ENCODE assay signal across 9 mouse cellular contexts in the genomic region with DNA sequence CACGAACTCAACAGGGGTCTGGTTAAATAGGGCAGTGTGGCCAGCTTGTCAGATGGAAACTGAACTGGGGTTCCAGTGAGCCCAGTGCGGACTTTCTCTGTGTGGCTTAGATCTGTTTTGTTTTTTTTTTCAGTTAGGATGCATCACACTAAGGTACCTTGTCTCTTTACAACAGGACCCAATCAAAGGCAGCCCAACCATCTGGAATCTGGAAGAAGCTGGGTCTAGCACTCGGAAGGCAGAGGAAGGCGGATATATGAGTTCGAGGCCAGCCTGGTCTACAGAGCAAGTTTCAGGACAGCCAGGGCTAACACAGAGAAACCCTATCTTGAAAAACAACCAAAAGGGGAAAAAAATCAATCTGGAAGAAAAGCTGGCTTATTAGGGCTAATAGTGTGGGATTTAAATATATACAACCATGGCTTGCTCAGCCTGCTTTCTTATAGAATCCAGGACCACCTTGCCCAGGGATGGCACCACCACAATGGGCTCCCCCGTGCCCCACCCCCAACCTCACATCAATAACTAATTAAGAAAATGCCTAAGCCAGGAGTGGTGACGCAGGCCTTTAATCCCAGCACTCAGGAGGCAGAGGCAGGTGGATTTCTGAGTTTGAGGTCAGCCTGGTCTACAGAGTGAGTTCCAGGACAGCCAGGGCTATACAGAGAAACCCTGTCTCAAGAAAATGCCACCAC. TPM values are rescaled to one million over a fixed set of nuclear protein-coding genes. Genes with fewer than 3 reads are reported as not detected.
DNase-seq lines count a peak whose midpoint lies in the region; ATAC-seq lines count a peak whose summit lies in the region.
"Had no signal": no experiment of that assay in that cellular context is flagged by ENCODE, and none has a peak within 500 bp of the region (broad histone marks: within the 10 kb centered on the region; RNA-seq: fewer than 3 reads in every experiment).

No protein-coding gene starts in this region.

- peak overlapping the region in 1 of 2 experiments; percentile 46; a peak in 2 of 4 replicates for H3K4me3 ChIP-seq in heart, embryonic 14.5 days (ENCODE audit: control insufficient read depth in 1 of 2, insufficient read depth in 1 of 2, low read depth in 1 of 2, low read length in 2 of 2)
- peak overlapping the region; percentile 66 for H3K4me3 ChIP-seq in embryonic facial prominence, embryonic 10.5 days
- H3K4me3 ChIP-seq in hindbrain, embryonic 15.5 days: 0 out of 2 replicates have a peak overlapping the region, but pooled peaks have one; percentile 50
- peak overlapping the region; percentile 40; the same call in 1 of the 2 replicates for H3K4me3 ChIP-seq in midbrain, embryonic 15.5 days

- peaks cover 14 to 42% of the 10 kb centered on the region in 2 experiments for H3K4me1 ChIP-seq in heart, embryonic 14.5 days (ENCODE audit: control insufficient read depth in 2 of 2, insufficient read depth in 2 of 2, low read length in 2 of 2)
- peaks cover 54% of the 10 kb centered on the region for H3K4me1 ChIP-seq in embryonic facial prominence, embryonic 10.5 days
- H3K4me1 ChIP-seq in hindbrain, embryonic 15.5 days (replicated peaks): peaks cover 43% of the 10 kb centered on the region
- H3K4me1 ChIP-seq in midbrain, embryonic 15.5 days: peaks cover 33% of the 10 kb centered on the region

- 80% methylated on average over 7 of the region's 7 CpGs for WGBS in heart, embryonic 14.5 days
- 75% methylated on average over 7 of the region's 7 CpGs for WGBS in embryonic facial prominence, embryonic 10.5 days
- 69% methylated on average over 7 of the region's 7 CpGs for WGBS in hindbrain, embryonic 15.5 days
- WGBS in midbrain, embryonic 15.5 days: 73% methylated on average over 7 of the region's 7 CpGs

- ATAC-seq in heart, embryonic 14.5 days (ENCODE audit: insufficient number of reproducible peaks, insufficient read depth, low FRiP score, low read depth): no peak
- no peak for ATAC-seq in hindbrain, embryonic 15.5 days (ENCODE audit: low FRiP score, low read depth)
- ATAC-seq in midbrain, embryonic 15.5 days (replicated peaks): no peak

- peaks cover 18% of the 10 kb centered on the region for H3K36me3 ChIP-seq in heart, embryonic 14.5 days (ENCODE audit: control insufficient read depth, insufficient read depth, low read length)
- peaks cover 20% of the 10 kb centered on the region for H3K36me3 ChIP-seq in embryonic facial prominence, embryonic 10.5 days (replicated peaks)
- peaks cover 4% of the 10 kb centered on the region; the same call in 1 of the 2 replicates for H3K36me3 ChIP-seq in hindbrain, embryonic 15.5 days
- H3K36me3 ChIP-seq in midbrain, embryonic 15.5 days (replicated peaks): no peaks in the 10 kb centered on the region

- H3K4me2 ChIP-seq in heart, embryonic 14.5 days (ENCODE audit: low read length): peak overlapping the region; percentile 72
- peak overlapping the region; percentile 89 for H3K4me2 ChIP-seq in hindbrain, embryonic 15.5 days
- H3K4me2 ChIP-seq in midbrain, embryonic 15.5 days: peak overlapping the region; percentile 69

- no peaks in the 10 kb centered on the region for H3K9me3 ChIP-seq in heart, embryonic 14.5 days (ENCODE audit: control insufficient read depth, low read length)
- H3K9me3 ChIP-seq in embryonic facial prominence, embryonic 10.5 days: no peaks in the 10 kb centered on the region
- H3K9me3 ChIP-seq in hindbrain, embryonic 15.5 days: no peaks in the 10 kb centered on the region
- no peaks in the 10 kb centered on the region for H3K9me3 ChIP-seq in midbrain, embryonic 15.5 days

- H3K9ac ChIP-seq in heart, embryonic 14.5 days (ENCODE audit: low read length): peak overlapping the region; percentile 13
- H3K9ac ChIP-seq in hindbrain, embryonic 15.5 days: no peak overlapping the region; the same call in 1 of the 2 replicates
- no peak overlapping the region for H3K9ac ChIP-seq in midbrain, embryonic 15.5 days

- H3K27ac ChIP-seq in heart, embryonic 14.5 days (replicated peaks in 1 of 2; ENCODE audit: control insufficient read depth in 1 of 2, insufficient read depth in 1 of 2, low read depth in 2 of 2, low read length in 2 of 2): peak overlapping the region; percentile 61 to 90
- peak overlapping the region; percentile 91 for H3K27ac ChIP-seq in embryonic facial prominence, embryonic 10.5 days (replicated peaks)
- peak overlapping the region; percentile 92 for H3K27ac ChIP-seq in hindbrain, embryonic 15.5 days (replicated peaks)
- H3K27ac ChIP-seq in midbrain, embryonic 15.5 days: peak overlapping the region; percentile 79

- intact Hi-C loops in heart, postnatal 36 days (cut with DNase I): loop anchor here (5.0 kb wide), 1 partner anchor 104 kb away; no protein-coding TSS in a partner anchor

- no peaks in the 10 kb centered on the region for H3K27me3 ChIP-seq in heart, embryonic 14.5 days (ENCODE audit: control insufficient read depth, insufficient read depth, low read length)
- H3K27me3 ChIP-seq in embryonic facial prominence, embryonic 10.5 days (replicated peaks; ENCODE audit: low read depth, poor library complexity, severe bottlenecking): no peaks in the 10 kb centered on the region
- no peaks in the 10 kb centered on the region for H3K27me3 ChIP-seq in hindbrain, embryonic 15.5 days
- H3K27me3 ChIP-seq in midbrain, embryonic 15.5 days (replicated peaks): no peaks in the 10 kb centered on the region
- H3K27me3 ChIP-seq: Patski had no signal

- no peak for DNase-seq in heart, postnatal 36 days
- DNase-seq in embryonic facial prominence, embryonic 10.5 days (ENCODE audit: low spot score): no peak
- DNase-seq in right cerebral cortex, postnatal 25 days: no peak
- no peak for DNase-seq in right cerebral cortex, adult 2 months (ENCODE audit: low spot score in 2 of 2)
- DNase-seq in spleen, adult 12 weeks (ENCODE audit: low spot score): no peak

RNA-seq across cellular contexts. Expression of a gene that starts 1.9 kb away (rescaled TPM):
- polyA plus RNA-seq in heart, embryonic 14.5 days (2014; fragmentation: Nextera tagmentation; extraction: Ambion mirVana): 4.0 and 5.7 TPM in 2 replicates
- 1 to 10 TPM; 3.6 to 4.9 TPM for total RNA-seq in heart, postnatal 36 days (2021)
- polyA plus RNA-seq in embryonic facial prominence, embryonic 10.5 days (2016; fragmentation: Nextera tagmentation; extraction: Ambion mirVana): 7.1 and 8.3 TPM in 2 replicates
- 9.0 and 9.3 TPM in 2 replicates for polyA plus RNA-seq in hindbrain, embryonic 15.5 days (2015; fragmentation: Nextera tagmentation; extraction: Ambion mirVana)
- 8.8 and 10.1 TPM in 2 replicates for polyA plus RNA-seq in midbrain, embryonic 15.5 days (2015; fragmentation: Nextera tagmentation; extraction: Ambion mirVana)

RNA-seq across cellular contexts. Expression of a gene that starts 7.5 kb away (rescaled TPM):
- 1,486 and 1,545 TPM in 2 replicates for polyA plus RNA-seq in heart, embryonic 14.5 days (2014; fragmentation: Nextera tagmentation; extraction: Ambion mirVana)
- 100 to 1,000 TPM; 830 to 887 TPM for total RNA-seq in heart, postnatal 36 days (2021)
- 829 and 899 TPM in 2 replicates for polyA plus RNA-seq in embryonic facial prominence, embryonic 10.5 days (2016; fragmentation: Nextera tagmentation; extraction: Ambion mirVana)
- 468 and 478 TPM in 2 replicates for polyA plus RNA-seq in hindbrain, embryonic 15.5 days (2015; fragmentation: Nextera tagmentation; extraction: Ambion mirVana)
- 383 and 391 TPM in 2 replicates for polyA plus RNA-seq in midbrain, embryonic 15.5 days (2015; fragmentation: Nextera tagmentation; extraction: Ambion mirVana)

RNA-seq across cellular contexts. Expression of a gene that starts 22.7 kb away (rescaled TPM):
- polyA plus RNA-seq in heart, embryonic 14.5 days (2014; fragmentation: Nextera tagmentation; extraction: Ambion mirVana): 78.9 and 85.9 TPM in 2 replicates
- 10 to 100 TPM; 74.0 to 85.5 TPM for total RNA-seq in heart, postnatal 36 days (2021)
- 191 and 212 TPM in 2 replicates for polyA plus RNA-seq in embryonic facial prominence, embryonic 10.5 days (2016; fragmentation: Nextera tagmentation; extraction: Ambion mirVana)
- 203 and 209 TPM in 2 replicates for polyA plus RNA-seq in hindbrain, embryonic 15.5 days (2015; fragmentation: Nextera tagmentation; extraction: Ambion mirVana)
- polyA plus RNA-seq in midbrain, embryonic 15.5 days (2015; fragmentation: Nextera tagmentation; extraction: Ambion mirVana): 233 and 234 TPM in 2 replicates

RNA-seq across cellular contexts. Expression of a gene that starts 22.8 kb away (rescaled TPM):
- polyA plus RNA-seq in heart, embryonic 14.5 days (2014; fragmentation: Nextera tagmentation; extraction: Ambion mirVana): 126 and 139 TPM in 2 replicates
- under 1 TPM; 0.49 to 0.83 TPM for total RNA-seq in heart, postnatal 36 days (2021)
- polyA plus RNA-seq in embryonic facial prominence, embryonic 10.5 days (2016; fragmentation: Nextera tagmentation; extraction: Ambion mirVana): 225 and 238 TPM in 2 replicates
- polyA plus RNA-seq in hindbrain, embryonic 15.5 days (2015; fragmentation: Nextera tagmentation; extraction: Ambion mirVana): 35.3 and 44.0 TPM in 2 replicates
- polyA plus RNA-seq in midbrain, embryonic 15.5 days (2015; fragmentation: Nextera tagmentation; extraction: Ambion mirVana): 23.2 and 32.9 TPM in 2 replicates

RNA-seq across cellular contexts. Expression of a gene that starts 27.1 kb away (rescaled TPM):
- not detected in 2 replicates for polyA plus RNA-seq in heart, embryonic 14.5 days (2014; fragmentation: Nextera tagmentation; extraction: Ambion mirVana)
- total RNA-seq in heart, postnatal 36 days (2021): not detected
- 0.50 and 0.74 TPM in 2 replicates for polyA plus RNA-seq in embryonic facial prominence, embryonic 10.5 days (2016; fragmentation: Nextera tagmentation; extraction: Ambion mirVana)
- 3.3 and 4.8 TPM in 2 replicates for polyA plus RNA-seq in hindbrain, embryonic 15.5 days (2015; fragmentation: Nextera tagmentation; extraction: Ambion mirVana)
- polyA plus RNA-seq in midbrain, embryonic 15.5 days (2015; fragmentation: Nextera tagmentation; extraction: Ambion mirVana): 4.8 and 6.7 TPM in 2 replicates
- polyA plus RNA-seq: Patski had no signal
